Mouse (Mus musculus): ENCODE measurements around the gene Enho. TPM values are rescaled to one million over a fixed set of nuclear protein-coding genes. Genes with fewer than 3 reads are reported as not detected.
A peak's percentile ranks its signal among the peaks of the same experiment; 100 is the strongest.

The Enho gene
- total RNA-seq, 2 experiments from 2014 or later = 12.7 to 15.7 TPM

- DNase-seq = peak; percentile 75
Observed at GRCm38 (mm10) chr4:41664533-41664932, 24.4 kb upstream of the Enho start.

GRCm38 (mm10) chr4:41663614-41664013 lies 23.5 kb upstream of the Enho start:
- DNase-seq = no peak

DNA sequence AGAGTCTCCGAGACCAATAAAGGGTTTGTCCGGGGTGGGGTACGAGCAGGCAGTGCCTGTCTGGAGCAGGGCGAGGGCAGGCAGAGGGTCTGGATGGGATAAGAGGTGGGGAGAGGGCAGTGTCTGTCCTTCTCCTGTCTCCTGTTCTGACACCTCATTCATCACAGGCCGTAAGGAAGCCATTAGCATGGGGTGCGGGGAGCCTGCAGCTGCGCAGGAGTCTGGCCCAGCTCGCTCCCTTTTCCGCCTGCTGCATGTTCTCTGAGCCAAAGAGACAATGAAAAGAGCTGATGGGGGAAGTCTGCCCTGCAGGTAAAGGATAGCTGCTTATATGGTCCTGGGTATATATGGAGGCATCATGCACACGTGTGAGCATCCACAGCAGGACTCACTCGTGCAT lies 22.6 kb upstream of the Enho start:
- DNase-seq = no peak

- DNase-seq = no peak
Observed at GRCm38 (mm10) chr4:41660851-41661430, 20.8 kb upstream of the Enho start.

DNA sequence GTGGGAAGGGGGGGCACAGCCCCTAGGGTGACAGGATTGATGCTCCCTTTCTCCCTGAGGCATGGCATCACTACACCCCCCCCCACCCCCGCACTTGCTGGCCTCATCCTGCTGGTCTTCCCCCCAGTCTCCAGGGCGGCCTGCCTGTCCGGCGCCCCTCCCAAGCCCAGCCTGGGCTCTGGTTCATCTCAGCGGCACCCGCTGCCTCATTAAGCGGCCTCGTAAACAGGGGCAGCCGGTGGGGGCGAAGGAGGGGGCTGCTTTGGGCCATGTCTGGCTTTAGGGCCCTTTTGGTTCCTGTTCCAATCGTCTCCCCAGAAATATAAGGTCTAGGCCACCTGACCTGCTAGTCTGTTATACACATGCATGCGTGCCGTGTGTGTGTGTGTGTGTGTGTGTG lies 19.4 kb upstream of the Enho start:
- DNase-seq = no peak

GRCm38 (mm10) chr4:41658566-41659384 lies 18.7 kb upstream of the Enho start:
- DNase-seq = no peak

- no peak for DNase-seq
Observed at GRCm38 (mm10) chr4:41655525-41655924, 15.4 kb upstream of the Enho start.

GRCm38 (mm10) chr4:41654217-41654616 lies 14.1 kb upstream of the Enho start:
- DNase-seq = no peak

DNA sequence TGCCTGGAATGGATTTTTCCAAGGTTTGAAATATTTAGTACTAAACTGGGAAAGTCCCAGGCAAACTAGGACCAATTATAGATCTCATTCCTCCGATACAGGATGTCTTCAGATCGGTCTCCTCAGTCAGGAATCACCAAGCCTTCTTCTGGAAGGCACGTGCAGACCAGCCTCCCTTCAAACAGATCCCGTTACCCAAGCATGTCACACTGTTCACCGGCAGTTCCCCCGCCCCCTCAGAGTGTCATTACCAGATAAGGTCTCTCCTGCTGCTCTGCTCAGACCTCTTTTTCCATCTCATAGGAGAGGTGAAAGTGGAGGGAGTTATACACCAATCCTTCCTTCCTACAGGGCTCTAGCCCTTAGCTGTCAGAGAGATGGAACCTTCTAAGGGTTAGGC lies 13.6 kb upstream of the Enho start:
- no peak for DNase-seq

- DNase-seq = no peak
Observed at GRCm38 (mm10) chr4:41653296-41653695, 13.2 kb upstream of the Enho start.

DNA sequence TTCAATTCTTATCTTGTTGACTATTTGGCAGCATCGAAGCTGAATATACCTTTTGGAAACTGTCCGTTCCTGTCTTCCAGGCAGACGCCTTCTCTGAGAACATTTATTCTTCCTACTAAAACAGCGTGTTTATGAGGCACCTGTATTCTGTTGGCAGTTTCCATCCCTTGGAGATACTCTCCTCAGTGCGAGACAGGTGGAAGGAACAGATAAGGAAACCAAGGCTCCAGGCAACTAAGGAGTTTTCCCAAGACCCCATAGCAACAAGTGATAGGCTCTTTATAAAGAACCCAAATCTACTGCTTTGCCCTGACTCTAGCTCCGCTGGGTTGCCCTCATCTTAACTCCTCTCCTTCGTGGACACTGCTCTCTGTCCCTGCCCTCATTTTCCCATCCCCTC lies 8.5 kb upstream of the Enho start:
- DNase-seq = no peak

DNA sequence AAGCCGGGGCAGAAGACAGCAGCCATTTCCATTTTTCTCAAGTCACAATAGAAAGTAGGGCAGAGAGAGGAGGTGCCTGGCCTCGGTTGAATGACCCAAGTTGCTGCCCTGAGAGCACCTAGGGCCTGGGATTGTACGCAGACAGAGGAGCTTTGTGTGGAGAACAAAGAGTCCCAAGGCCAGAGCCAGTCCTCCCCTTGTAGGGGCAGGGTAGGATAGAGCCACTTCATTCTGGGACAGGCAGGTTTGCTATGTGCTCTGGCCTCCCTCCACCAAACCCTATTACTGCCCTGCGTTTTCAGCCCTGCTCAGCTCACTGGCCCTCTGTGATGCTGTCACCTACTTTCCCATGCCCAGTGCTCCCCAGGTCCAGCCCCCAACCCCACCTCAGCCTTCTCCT lies 8.0 kb upstream of the Enho start:
- no peak for DNase-seq

DNA sequence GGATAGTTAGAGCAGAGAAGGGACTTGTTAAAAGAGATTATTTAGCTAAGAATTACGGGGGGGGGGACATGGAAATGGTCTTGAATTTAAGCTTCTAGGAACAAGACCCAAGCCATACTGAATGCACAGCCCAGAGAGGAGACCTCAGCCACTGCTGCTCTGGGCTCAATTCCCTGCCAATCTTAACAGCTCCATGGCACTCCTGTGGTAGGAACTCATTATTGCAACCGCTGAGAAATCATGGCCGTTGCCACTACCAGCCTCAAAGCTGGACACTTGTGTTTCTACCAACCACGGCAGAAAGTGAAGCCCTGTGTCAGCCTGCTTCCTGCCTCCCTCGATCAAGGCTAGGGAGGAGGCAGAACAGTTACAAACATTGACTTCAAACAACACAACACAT lies 5.4 kb upstream of the Enho start:
- no peak for DNase-seq

DNA sequence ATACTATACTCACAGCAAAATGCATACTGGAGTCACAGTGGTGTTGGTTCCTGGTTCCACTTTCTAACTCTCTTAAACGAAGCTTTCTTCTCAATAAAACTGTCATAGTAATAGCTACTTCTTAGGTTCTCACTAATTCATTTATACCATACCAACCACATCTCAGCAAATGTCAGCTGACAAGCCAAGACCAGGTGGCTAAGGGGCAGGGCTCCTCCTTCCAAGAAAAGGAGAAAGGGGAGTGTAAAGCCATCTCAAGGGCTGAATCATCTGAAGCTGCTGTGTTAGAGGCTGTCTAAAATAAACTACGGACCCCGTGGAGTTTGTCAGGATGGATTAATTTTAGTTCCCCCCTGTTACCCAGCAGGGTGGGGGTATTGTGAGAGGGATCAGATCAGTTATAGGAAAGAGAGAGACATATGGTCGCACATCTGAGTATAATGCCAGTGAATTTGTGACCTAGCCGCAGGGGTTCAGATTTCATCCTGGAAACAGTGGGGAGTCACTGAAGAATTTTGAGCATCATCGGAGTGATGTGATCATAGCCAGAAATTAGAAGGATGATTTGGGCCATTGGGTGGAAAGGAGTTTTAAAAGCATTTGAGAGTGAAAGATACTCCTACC lies 1.2 kb upstream of the Enho start:
- no peak for DNase-seq

DNA sequence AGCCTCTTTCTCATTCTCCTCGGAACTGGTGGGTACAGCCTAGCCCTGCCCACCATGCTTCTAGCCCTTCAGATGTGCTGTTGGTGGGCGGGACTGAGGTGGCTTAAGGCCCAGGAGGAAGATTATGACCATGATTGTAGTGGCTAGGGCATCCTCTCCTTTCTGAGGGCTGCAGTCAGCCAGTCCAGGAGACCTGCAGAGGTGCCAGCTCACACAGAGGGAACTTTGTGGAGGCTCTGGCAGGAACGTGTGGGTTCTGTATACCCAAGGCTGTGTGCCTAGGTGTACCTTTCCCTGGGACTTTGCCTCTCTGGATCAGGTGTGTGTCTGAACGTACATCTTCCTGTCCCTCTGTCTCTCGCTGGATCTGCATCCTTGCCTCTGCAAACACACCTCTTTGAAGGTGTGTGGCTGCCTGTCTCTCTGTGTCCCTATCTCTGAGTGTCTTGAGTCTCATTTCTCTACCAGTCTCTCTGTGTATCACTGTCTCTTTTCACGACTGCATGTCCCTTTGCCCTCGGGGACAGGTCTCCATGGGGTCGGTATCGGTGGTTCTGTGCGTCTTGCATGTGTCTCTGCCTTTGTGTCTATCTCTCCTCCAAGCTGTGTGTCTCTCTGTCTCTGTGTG lies 796 bp downstream of the Enho start:
- DNase-seq = no peak

DNA sequence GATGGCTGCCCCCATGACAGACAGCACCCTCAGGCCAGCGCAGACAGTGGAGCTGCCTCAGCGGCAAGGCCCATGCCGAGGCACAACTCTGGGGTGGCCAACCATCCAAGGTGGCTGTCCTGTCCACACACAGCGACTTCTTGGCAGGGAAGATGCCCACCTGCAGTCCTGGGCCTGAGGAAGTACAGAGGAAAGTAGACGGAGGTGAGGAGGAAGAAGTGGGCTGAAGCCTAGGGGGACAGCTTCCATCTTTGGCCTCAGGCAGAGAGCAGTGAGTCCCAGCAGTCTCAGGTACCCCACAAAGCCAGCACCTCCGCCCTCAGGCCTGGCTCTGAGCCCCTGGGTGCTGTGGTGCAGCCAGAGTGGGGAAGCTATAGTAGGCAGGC lies 1.3 kb downstream of the Enho start:
- no peak for DNase-seq

DNA sequence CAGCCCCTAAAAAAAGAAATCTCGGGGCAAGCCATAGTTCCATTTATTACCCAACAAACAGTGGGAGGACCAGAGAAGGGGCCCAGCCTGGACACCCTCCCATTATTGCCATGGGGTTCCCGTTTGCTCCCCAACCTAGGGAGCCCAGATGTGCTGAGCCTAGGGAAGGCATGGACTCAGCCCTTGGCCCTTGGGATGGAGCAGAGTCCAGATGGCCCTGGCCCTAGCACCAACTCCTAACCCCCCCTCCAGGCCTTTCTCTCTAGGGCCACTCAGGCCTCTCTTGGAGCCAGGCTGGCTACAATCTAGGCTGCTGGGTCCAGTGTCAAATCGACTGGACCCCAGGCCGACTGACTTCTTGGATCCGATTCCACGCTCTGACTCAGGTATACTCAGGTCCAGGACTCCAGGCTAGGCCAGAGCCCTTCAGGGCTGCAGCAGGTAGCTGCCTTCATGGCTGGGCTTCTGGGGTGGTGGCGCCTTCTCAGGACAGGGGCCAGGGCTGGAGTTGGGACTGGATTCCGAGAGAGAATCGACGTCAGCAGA lies 1.9 kb downstream of the Enho start:
- no peak for DNase-seq

GRCm38 (mm10) chr4:41636882-41637635 lies 3.1 kb downstream of the Enho start:
- peak; percentile 20 for DNase-seq

- DNase-seq = no peak
Observed at GRCm38 (mm10) chr4:41636366-41636765, 3.8 kb downstream of the Enho start.

DNA sequence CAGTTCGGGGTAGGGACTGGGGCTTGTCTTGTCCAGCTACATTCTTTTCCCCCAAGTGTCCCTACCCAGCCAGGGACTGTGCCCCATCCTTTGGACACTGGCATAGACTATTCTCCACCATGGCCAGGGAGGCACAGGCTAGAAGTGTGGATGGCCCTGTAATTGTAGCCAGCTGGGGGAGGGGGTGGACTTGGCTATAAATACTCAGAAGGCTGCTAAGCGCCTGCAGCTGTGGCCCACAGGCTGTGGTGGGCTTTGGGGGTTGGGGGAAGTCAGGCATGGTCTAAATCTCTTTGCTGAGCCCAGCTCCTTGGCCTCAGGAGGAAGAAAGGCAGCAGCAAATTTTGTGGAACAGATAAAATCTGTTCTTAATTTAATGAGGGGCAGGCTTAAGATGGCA lies 4.2 kb downstream of the Enho start:
- DNase-seq = no peak

DNA sequence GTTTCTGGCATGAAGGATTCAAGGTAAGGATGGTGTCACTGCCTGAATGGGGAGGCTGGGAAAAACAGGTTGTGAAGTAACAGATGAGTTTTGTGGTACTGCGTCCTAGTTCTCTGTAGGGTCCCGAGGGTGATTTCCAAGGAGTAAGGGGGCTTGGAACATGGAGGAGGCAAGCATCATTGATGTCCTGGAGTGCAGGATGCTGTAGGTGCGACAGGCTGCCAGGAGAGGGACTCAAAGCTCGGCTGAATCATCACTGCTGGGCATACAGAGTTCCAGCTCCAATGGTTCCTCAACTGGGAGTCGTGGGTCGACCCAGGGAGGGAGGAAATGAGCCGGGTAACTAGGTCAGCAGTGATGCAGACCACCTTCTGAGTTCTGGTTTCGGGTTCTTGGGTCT lies 4.9 kb downstream of the Enho start:
- no peak for DNase-seq

GRCm38 (mm10) chr4:41634631-41635030 lies 5.5 kb downstream of the Enho start:
- DNase-seq = no peak
